Mouse (Mus musculus) spleen, adult 2 months (tissue): ENCODE results near the gene 0610030E20Rik. TPM values are rescaled to one million over a fixed set of nuclear protein-coding genes. Genes with fewer than 3 reads are reported as not detected.
A peak's percentile ranks its signal among the peaks of the same experiment; 100 is the strongest.

Experiments used
- DNase-seq, 2 experiments: peaks; one replicate each; pipeline versions ENCODE4 v3.0.0 to v3.0.0-alpha.2; 2012 to 2021; ENCODE audit warnings: low spot score in 2 of 2, low read depth in 1 of 2
- H3K27ac ChIP-seq: fragments of 200-500 bp; 2 replicates; pipeline ENCODE4 v1.5.1; 2012; ENCODE audit warnings: low read length, inconsistent platforms; ENCODE audit not compliant: insufficient read depth
- H3K27me3 ChIP-seq: fragments of 200-500 bp; 2 replicates; pipeline ENCODE4 v1.6.1; 2012; ENCODE audit warnings: mild to moderate bottlenecking, moderate library complexity, low read length, inconsistent platforms; ENCODE audit not compliant: control insufficient read depth, insufficient read depth
- H3K36me3 ChIP-seq: fragments of 200-500 bp; 2 replicates; pipeline ENCODE4 v1.6.1; 2012; ENCODE audit warnings: mild to moderate bottlenecking, low read length, inconsistent platforms; ENCODE audit not compliant: control insufficient read depth, insufficient read depth
- H3K4me1 ChIP-seq: fragments of 200-500 bp; 2 replicates; pipeline ENCODE4 v1.6.1; 2011; ENCODE audit warnings: inconsistent platforms; ENCODE audit not compliant: control insufficient read depth, insufficient read depth, insufficient read length
- H3K4me3 ChIP-seq: fragments of 200-500 bp; 2 replicates; pipeline ENCODE4 v1.5.1; 2011; ENCODE audit warnings: mild to moderate bottlenecking, inconsistent platforms; ENCODE audit not compliant: insufficient read depth, insufficient read length; ENCODE audit errors: extremely low read depth
- CTCF ChIP-seq: fragments of 200-500 bp; IDR thresholded peaks from 2 replicates; pipeline ENCODE4 v1.5.1; 2011; ENCODE audit warnings: mild to moderate bottlenecking, inconsistent platforms; ENCODE audit not compliant: insufficient read depth, insufficient read length, insufficient replicate concordance; ENCODE audit errors: extremely low read depth
- POLR2A ChIP-seq: fragments of 200-500 bp; IDR thresholded peaks from 2 replicates; pipeline ENCODE4 v1.6.1; 2011; ENCODE audit warnings: low read depth, low read length, inconsistent platforms
- WGBS: fragments of 180-500 bp; shearing (Covaris S2); methylation state at CpG from one replicate; pipeline ENCODE4 v1.1.7; 2018; 5-methylcytosine and 5-hydroxymethylcytosine counted together
- polyA plus RNA-seq: library from polyadenylated mRNA; depleted of rRNA; stranded (reverse); fragments of >200 nt; gene quantifications from 2 replicates; pipeline ENCODE4 v1.2.3, GENCODE M21; 2012; rRNA removed

The 0610030E20Rik gene
- 19.9 and 23.1 TPM in 2 replicates for polyA plus RNA-seq

DNA sequence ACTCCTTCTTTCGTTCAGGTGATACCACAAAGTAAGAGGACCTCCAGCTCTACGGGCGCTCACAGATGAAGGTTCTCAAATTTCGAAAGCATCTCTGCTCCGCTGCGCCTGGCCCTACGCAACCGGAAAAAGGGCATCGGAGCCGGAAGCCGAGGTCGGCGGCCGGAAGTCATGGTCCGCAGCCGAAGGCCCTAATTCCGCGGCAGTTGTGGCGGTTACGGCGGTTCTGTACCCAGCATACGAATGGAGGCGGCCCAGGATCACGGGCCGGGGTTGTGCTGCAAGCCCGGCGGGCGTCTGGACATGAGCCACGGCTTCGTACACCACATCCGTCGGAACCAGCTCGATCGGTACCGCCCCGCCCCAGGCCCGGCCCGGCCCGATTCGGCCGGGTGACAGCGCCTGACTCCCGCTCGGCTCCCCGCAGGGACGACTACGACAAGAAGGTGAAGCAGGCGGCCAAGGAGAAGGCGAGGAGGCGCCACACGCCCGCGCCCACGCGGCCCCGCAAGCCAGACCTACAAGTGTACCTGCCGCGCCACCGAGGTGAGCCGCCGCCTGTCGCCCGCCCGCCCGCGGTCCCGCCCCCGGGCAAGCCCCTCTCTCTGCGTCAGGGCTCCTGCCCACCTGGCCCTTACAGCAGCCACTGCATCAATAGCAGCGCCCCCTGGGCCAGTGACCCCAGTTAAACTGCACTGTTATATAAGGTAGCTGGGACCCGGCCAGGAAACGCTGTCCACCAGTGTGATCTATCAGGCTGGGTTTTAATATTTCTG lies at the start of gene 0610030E20Rik:
Gene 0610030E20Rik (plus strand): TSS at position 152 of the 776 bp plus-strand sequence.
- under 1% methylated on average over 72 of the region's 72 CpGs for WGBS
- Histone ChIP-seq H3K27ac (peak within 1 kb of the TSS; percentile 95), H3K4me3 (peak within 1 kb of the TSS; percentile 75), H3K4me1 (peaks cover 13% of the 10 kb centered on the region; the same call in 1 of the 2 replicates), H3K36me3 (peaks cover 14% of the 10 kb centered on the region), H3K27me3 (no peaks in the 10 kb centered on the region)
- TF ChIP-seq POLR2A (peak; percentile 61; the same call in 1 of the 2 replicates), CTCF (no peak)
- peak; percentile 61 to 79 for DNase-seq

GRCm38 (mm10) chr6:72297825-72298224 lies 49.3 kb upstream of the 0610030E20Rik start:
- H3K27ac ChIP-seq, result no peak overlapping the region
- DNase-seq, result no peak
- 78% methylated on average over 3 of the region's 3 CpGs for WGBS
- TF ChIP-seq CTCF (no peak), POLR2A (no peak)
- no peaks in the 10 kb centered on the region for H3K4me1 ChIP-seq
- H3K4me3 ChIP-seq, result no peak overlapping the region
- H3K36me3 ChIP-seq, result no peaks in the 10 kb centered on the region
- no peaks in the 10 kb centered on the region for H3K27me3 ChIP-seq

- no peak overlapping the region for H3K27ac ChIP-seq
- DNase-seq, result no peak
- H3K36me3 ChIP-seq, result no peaks in the 10 kb centered on the region
- H3K27me3 ChIP-seq, result no peaks in the 10 kb centered on the region
- 88% methylated on average over 11 of the region's 11 CpGs for WGBS
- no peak overlapping the region for H3K4me3 ChIP-seq
- H3K4me1 ChIP-seq, result no peaks in the 10 kb centered on the region
- TF ChIP-seq CTCF (no peak), POLR2A (no peak)
Measured at GRCm38 (mm10) chr6:72302349-72302925, 44.7 kb upstream of the 0610030E20Rik start.

GRCm38 (mm10) chr6:72303510-72303909 lies 43.6 kb upstream of the 0610030E20Rik start:
- no peaks in the 10 kb centered on the region for H3K27me3 ChIP-seq
- WGBS, result 83% methylated on average over 9 of the region's 9 CpGs
- no peak overlapping the region for H3K27ac ChIP-seq
- no peaks in the 10 kb centered on the region for H3K4me1 ChIP-seq
- DNase-seq, result no peak
- TF ChIP-seq CTCF (no peak), POLR2A (no peak)
- no peaks in the 10 kb centered on the region for H3K36me3 ChIP-seq
- H3K4me3 ChIP-seq, result no peak overlapping the region

- no peak overlapping the region for H3K27ac ChIP-seq
- no peak for TF ChIP-seq POLR2A
- no peak for TF ChIP-seq CTCF
- peaks cover 2% of the 10 kb centered on the region for H3K36me3 ChIP-seq
- DNase-seq, result no peak
- H3K4me3 ChIP-seq, result no peak overlapping the region
- WGBS, result 95% methylated on average over 3 of the region's 3 CpGs
- no peaks in the 10 kb centered on the region for H3K4me1 ChIP-seq
- H3K27me3 ChIP-seq, result no peaks in the 10 kb centered on the region
Measured at GRCm38 (mm10) chr6:72312198-72312597, 34.9 kb upstream of the 0610030E20Rik start.

- peaks cover 8% of the 10 kb centered on the region for H3K36me3 ChIP-seq
- H3K27me3 ChIP-seq, result no peaks in the 10 kb centered on the region
- H3K4me1 ChIP-seq, result no peaks in the 10 kb centered on the region
- no peak overlapping the region for H3K4me3 ChIP-seq
- H3K27ac ChIP-seq, result no peak overlapping the region
- no peak for DNase-seq
- TF ChIP-seq CTCF, result no peak
- TF ChIP-seq POLR2A, result no peak
- WGBS, result 83% methylated on average over 11 of the region's 11 CpGs
Measured at GRCm38 (mm10) chr6:72313124-72313867, 33.8 kb upstream of the 0610030E20Rik start.
